Mouse (Mus musculus) cerebellum, adult 2 months (tissue): ENCODE measurements around the gene Cd70.

Experiments
- CTCF ChIP-seq: fragments of 200-500 bp; IDR thresholded peaks from 2 replicates; pipeline ENCODE4 v1.5.1; 2011; ENCODE audit warnings: low read depth, mild to moderate bottlenecking, control low read depth, low read length, moderate library complexity, borderline replicate concordance; ENCODE audit not compliant: insufficient read depth
- POLR2A ChIP-seq: fragments of 200-500 bp; IDR thresholded peaks from 2 replicates; pipeline ENCODE4 v1.6.1; 2011; ENCODE audit warnings: low read length, control low read depth, borderline replicate concordance; ENCODE audit not compliant: insufficient read depth

GRCm38 (mm10) chr17:57105181-57106034 is 44.2 kb downstream of the Cd70 start, which contains the start of gene Tnfsf9:
- TF ChIP-seq CTCF (no peak), POLR2A (peak; percentile 61; the same call in 1 of the 2 replicates)
